Mouse (Mus musculus): Measurements from ENCODE around the gene Hist1h2ae. TPM values are rescaled to one million over a fixed set of nuclear protein-coding genes. Genes with fewer than 3 reads are reported as not detected.

Gene Hist1h2ae
- polyA plus RNA-seq, 2 experiments: 10.8 to 151 TPM

DNA sequence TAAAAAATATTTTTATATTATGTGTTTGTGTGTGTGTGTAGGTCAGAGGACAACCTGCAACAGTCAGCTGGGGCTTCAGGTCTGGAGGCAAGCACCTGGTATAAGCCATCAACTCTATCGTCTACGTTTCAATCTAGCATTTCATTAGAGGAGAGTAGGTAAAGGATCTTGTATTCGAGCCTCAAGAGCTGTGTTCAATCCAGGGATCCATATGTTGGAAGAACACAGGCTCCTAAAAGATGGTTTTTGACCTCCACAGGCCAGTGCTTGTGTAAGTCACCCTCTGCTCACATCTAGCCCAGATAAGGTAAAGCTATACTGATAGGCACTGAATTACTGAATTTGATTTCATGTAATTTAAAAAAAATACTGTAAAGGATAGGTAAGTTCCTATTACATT, 14.1 kb downstream of the Hist1h2ae start:
- no peaks in the 10 kb centered on the region for H3K36me3 ChIP-seq (replicated peaks; ENCODE audit: control insufficient read depth, insufficient read depth, low read depth)
- peak overlapping the region; percentile 54 to 63 for H3K4me3 ChIP-seq (ENCODE audit: insufficient read depth in 1 of 2, low read depth in 2 of 2, low read length in 2 of 2)
- H3K4me1 ChIP-seq (replicated peaks; ENCODE audit: control insufficient read depth in 2 of 2, insufficient read depth in 2 of 2, low read length in 1 of 2): peaks cover 20 to 24% of the 10 kb centered on the region in 2 experiments
- TF ChIP-seq CTCF (IDR thresholded peaks at IDR 0.05; ENCODE audit: low read depth) (no peak), EP300 (IDR thresholded peaks at IDR 0.05; ENCODE audit: low read depth) (no peak)
- peak overlapping the region; percentile 79 for H3K4me2 ChIP-seq (ENCODE audit: low read depth)
- peak overlapping the region; percentile 95 for H3K27ac ChIP-seq
- DNase-seq (ENCODE audit: low read depth in 3 of 3, low spot score in 3 of 3) (no peak), ATAC-seq (ENCODE audit: insufficient read depth) (no peak)
- WGBS (ENCODE audit: insufficient replicate concordance): 63% methylated on average over 3 of the region's 3 CpGs
- H3K9ac ChIP-seq (replicated peaks): peak overlapping the region; percentile 92
- no peaks in the 10 kb centered on the region for H3K27me3 ChIP-seq (ENCODE audit: control insufficient read depth, insufficient read depth, low read length)
- no peaks in the 10 kb centered on the region for H3K9me3 ChIP-seq (ENCODE audit: control insufficient read depth, low read length)

DNA sequence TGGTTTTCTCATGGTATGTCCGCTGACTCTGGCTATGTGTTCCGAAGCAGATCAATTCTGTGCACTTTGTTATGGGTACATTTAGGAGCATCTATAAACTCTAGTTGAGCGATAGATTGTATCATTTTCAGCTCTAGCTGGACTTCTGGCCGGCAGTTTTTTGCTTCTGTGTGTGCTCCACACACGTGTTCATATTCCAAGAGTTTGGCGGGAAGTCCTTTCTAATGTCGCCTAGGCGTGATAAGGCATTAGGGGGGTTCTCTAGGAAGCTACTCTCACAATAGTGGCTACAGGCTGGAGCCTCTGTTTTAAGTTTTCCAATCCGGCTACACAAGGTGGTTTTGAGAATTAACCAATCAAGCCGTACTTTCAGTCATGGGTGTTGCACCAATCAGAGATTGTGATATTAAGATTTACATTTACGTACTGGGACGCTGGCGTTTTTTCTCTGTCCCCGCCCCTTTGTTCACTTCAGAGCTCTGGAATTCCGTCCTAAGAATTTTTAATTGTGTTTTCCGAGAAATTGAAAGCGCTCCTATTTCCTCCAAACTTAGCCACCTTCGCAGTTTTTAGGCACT, 15.1 kb downstream of the Hist1h2ae start:
- Histone ChIP-seq H3K27me3 (ENCODE audit: control insufficient read depth, insufficient read depth, low read length) (no peaks in the 10 kb centered on the region), H3K9me3 (ENCODE audit: control insufficient read depth, low read length) (no peaks in the 10 kb centered on the region), H3K36me3 (replicated peaks; ENCODE audit: control insufficient read depth, insufficient read depth, low read depth) (no peaks in the 10 kb centered on the region), H3K27ac (peak overlapping the region; percentile 95), H3K4me2 (ENCODE audit: low read depth) (peak overlapping the region; percentile 79), H3K9ac (replicated peaks) (peak overlapping the region; percentile 92), H3K4me1 (replicated peaks; ENCODE audit: control insufficient read depth in 2 of 2, insufficient read depth in 2 of 2, low read length in 1 of 2) (peaks cover 21 to 27% of the 10 kb centered on the region in 2 experiments), H3K4me3 (ENCODE audit: insufficient read depth in 1 of 2, low read depth in 2 of 2, low read length in 2 of 2) (peak overlapping the region; percentile 63 to 83)
- ATAC-seq (ENCODE audit: insufficient read depth) (peak; percentile 51), DNase-seq (ENCODE audit: low read depth in 3 of 3, low spot score in 3 of 3) (peak; percentile 86 to 94 (median 88))
- TF ChIP-seq EP300 (IDR thresholded peaks at IDR 0.05; ENCODE audit: low read depth) (no peak; the same call in 1 of the 2 replicates), CTCF (IDR thresholded peaks at IDR 0.05; ENCODE audit: low read depth) (no peak)
- under 1% methylated on average over 18 of the region's 18 CpGs for WGBS (ENCODE audit: insufficient replicate concordance)

DNA sequence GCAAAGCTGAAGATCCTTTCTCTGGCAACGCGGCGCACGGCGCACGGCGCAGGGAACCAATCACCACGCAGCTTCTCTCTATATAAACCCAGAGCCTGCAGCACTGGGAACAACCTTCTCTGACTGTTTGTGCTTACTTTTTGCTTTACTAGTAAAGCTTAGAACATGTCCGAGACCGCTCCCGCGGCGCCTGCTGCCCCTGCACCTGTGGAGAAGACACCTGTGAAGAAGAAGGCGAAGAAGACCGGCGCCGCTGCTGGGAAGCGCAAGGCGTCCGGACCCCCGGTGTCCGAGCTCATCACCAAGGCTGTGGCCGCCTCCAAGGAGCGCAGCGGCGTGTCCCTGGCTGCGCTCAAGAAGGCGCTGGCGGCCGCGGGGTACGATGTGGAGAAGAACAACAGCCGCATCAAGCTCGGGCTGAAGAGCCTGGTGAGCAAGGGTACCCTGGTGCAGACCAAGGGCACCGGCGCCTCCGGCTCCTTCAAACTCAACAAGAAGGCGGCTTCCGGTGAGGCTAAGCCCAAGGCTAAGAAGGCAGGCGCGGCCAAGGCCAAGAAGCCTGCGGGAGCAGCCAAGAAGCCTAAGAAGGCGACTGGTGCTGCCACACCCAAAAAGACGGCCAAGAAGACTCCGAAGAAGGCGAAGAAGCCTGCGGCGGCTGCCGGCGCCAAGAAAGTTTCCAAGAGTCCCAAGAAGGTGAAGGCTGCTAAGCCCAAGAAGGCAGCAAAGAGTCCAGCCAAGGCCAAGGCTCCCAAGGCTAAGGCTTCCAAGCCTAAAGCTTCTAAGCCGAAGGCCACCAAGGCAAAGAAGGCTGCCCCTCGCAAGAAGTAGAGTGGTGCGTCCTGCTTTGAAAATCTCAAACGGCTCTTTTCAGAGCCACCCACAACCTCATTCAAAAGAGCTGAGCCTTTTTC, 15.8 kb downstream of the Hist1h2ae start:
- peaks cover 16 to 28% of the 10 kb centered on the region in 2 experiments for H3K4me1 ChIP-seq (replicated peaks; ENCODE audit: control insufficient read depth in 2 of 2, insufficient read depth in 2 of 2, low read length in 1 of 2)
- DNase-seq (ENCODE audit: low read depth in 3 of 3, low spot score in 3 of 3): peak; percentile 86 to 91 (median 87)
- under 1% methylated on average over 54 of the region's 54 CpGs for WGBS (ENCODE audit: insufficient replicate concordance)

DNA sequence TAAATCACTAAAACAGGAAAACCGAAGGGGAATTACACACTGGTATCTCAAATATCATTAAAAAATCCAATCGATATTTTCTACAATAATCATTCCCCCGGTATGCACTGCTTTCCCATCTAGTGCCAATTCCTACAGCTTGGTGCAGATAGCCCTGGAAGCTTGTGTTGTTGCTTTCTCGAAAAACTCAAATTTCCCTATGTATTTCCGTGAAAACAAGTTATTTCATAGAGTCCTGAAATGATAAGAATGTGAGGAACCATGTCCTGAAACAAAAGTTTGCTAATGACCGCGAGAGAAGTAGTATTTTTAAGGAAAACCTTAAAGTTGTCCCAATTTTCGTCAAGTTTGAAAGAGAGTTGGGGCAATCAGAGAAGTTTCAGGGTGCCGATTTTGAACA, 16.6 kb downstream of the Hist1h2ae start:
- WGBS (ENCODE audit: insufficient replicate concordance): 13% methylated on average over 9 of the region's 9 CpGs
- peaks cover 19 to 28% of the 10 kb centered on the region in 2 experiments for H3K4me1 ChIP-seq (replicated peaks; ENCODE audit: control insufficient read depth in 2 of 2, insufficient read depth in 2 of 2, low read length in 1 of 2)
- DNase-seq (ENCODE audit: low read depth in 3 of 3, low spot score in 3 of 3) (no peak), ATAC-seq (ENCODE audit: insufficient read depth) (no peak)
- no peak for TF ChIP-seq EP300 (IDR thresholded peaks at IDR 0.05; ENCODE audit: low read depth)
- TF ChIP-seq CTCF (IDR thresholded peaks at IDR 0.05; ENCODE audit: low read depth): no peak
- peak overlapping the region; percentile 92 for H3K9ac ChIP-seq (replicated peaks)
- H3K4me2 ChIP-seq (ENCODE audit: low read depth): peak overlapping the region; percentile 79
- no peaks in the 10 kb centered on the region for H3K36me3 ChIP-seq (replicated peaks; ENCODE audit: control insufficient read depth, insufficient read depth, low read depth)
- no peaks in the 10 kb centered on the region for H3K27me3 ChIP-seq (ENCODE audit: control insufficient read depth, insufficient read depth, low read length)
- no peaks in the 10 kb centered on the region for H3K9me3 ChIP-seq (ENCODE audit: control insufficient read depth, low read length)
- peak overlapping the region; percentile 95 for H3K27ac ChIP-seq
- peak overlapping the region in 1 of 2 experiments; percentile 63; a peak in 2 of 4 replicates for H3K4me3 ChIP-seq (ENCODE audit: insufficient read depth in 1 of 2, low read depth in 2 of 2, low read length in 2 of 2)

More for the DNA sequence above, 15.8 kb downstream of the Hist1h2ae start:
- H3K27me3 ChIP-seq (ENCODE audit: control insufficient read depth, insufficient read depth, low read length): no peaks in the 10 kb centered on the region
- no peaks in the 10 kb centered on the region for H3K9me3 ChIP-seq (ENCODE audit: control insufficient read depth, low read length)
- peak overlapping the region; percentile 63 to 83 for H3K4me3 ChIP-seq (ENCODE audit: insufficient read depth in 1 of 2, low read depth in 2 of 2, low read length in 2 of 2)
- no peaks in the 10 kb centered on the region for H3K36me3 ChIP-seq (replicated peaks; ENCODE audit: control insufficient read depth, insufficient read depth, low read depth)
- peak overlapping the region; percentile 92 for H3K9ac ChIP-seq (replicated peaks)
- ATAC-seq (ENCODE audit: insufficient read depth): peak; percentile 72
- H3K27ac ChIP-seq: peak overlapping the region; percentile 95
- peak; percentile 79 for TF ChIP-seq EP300 (IDR thresholded peaks at IDR 0.05; ENCODE audit: low read depth)
- TF ChIP-seq CTCF (IDR thresholded peaks at IDR 0.05; ENCODE audit: low read depth): no peak
- peak overlapping the region; percentile 79 for H3K4me2 ChIP-seq (ENCODE audit: low read depth)

DNA sequence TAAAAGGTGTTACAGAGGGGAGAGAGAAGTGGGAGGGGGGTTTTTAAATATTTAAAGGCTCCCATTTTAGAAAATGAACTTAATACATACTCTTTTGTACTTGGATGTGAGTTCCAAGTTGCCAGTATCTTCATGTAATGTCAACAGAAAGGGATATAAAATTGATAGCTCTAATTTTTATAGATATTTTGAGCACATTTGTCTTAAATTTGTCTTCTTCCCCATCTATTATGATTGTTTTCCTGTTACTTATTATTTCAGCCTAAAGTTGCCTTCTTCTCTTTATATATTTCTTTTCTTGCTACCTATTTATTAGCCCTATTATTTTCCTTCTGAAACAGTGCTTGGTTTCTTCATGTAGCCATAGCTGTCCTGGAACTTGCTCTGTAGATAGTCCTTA, 18.1 kb downstream of the Hist1h2ae start, which contains the start of gene Hist1h1d:
TSS of gene Hist1h1d (plus strand) at position 301 of the 400 bp plus-strand sequence.
- no peaks in the 10 kb centered on the region for H3K36me3 ChIP-seq (replicated peaks; ENCODE audit: control insufficient read depth, insufficient read depth, low read depth)
- H3K27ac ChIP-seq: peak within 1 kb of the TSS; percentile 98
- H3K27me3 ChIP-seq (ENCODE audit: control insufficient read depth, insufficient read depth, low read length): no peaks in the 10 kb centered on the region
- H3K4me2 ChIP-seq (ENCODE audit: low read depth): peak within 1 kb of the TSS; percentile 79
- H3K9me3 ChIP-seq (ENCODE audit: control insufficient read depth, low read length): no peaks in the 10 kb centered on the region
- H3K9ac ChIP-seq (replicated peaks): peak within 1 kb of the TSS; percentile 92
- H3K4me1 ChIP-seq (replicated peaks; ENCODE audit: control insufficient read depth in 2 of 2, insufficient read depth in 2 of 2, low read length in 1 of 2): peaks cover 20 to 31% of the 10 kb centered on the region in 2 experiments
- DNase-seq (ENCODE audit: low read depth in 3 of 3, low spot score in 3 of 3) (no peak), ATAC-seq (ENCODE audit: insufficient read depth) (no peak)
- no peak for TF ChIP-seq EP300 (IDR thresholded peaks at IDR 0.05; ENCODE audit: low read depth)
- no peak within 1 kb of the TSS for H3K4me3 ChIP-seq (ENCODE audit: insufficient read depth in 1 of 2, low read depth in 2 of 2, low read length in 2 of 2)

Measured in liver, embryonic 14.5 days (tissue).